Mouse (Mus musculus) cortical plate, adult 2 months (tissue): ENCODE data around the gene Ap5z1. TPM values are rescaled to one million over a fixed set of nuclear protein-coding genes. Genes with fewer than 3 reads are reported as not detected.

Source experiments
- H3K27ac ChIP-seq: fragments of 200-500 bp; 2 replicates; pipeline ENCODE4 v1.5.1; 2012; ENCODE audit warnings: low read length, control low read depth, inconsistent platforms; ENCODE audit not compliant: insufficient read depth
- H3K4me1 ChIP-seq: fragments of 200-500 bp; 2 replicates; pipeline ENCODE4 v1.6.1; 2011; ENCODE audit warnings: low read length; ENCODE audit not compliant: control insufficient read depth, insufficient read depth
- H3K4me3 ChIP-seq: fragments of 200-500 bp; 2 replicates; pipeline ENCODE4 v1.5.1; 2011; ENCODE audit warnings: mild to moderate bottlenecking, low read length, control low read depth; ENCODE audit not compliant: insufficient read depth
- CTCF ChIP-seq: fragments of 200-500 bp; IDR thresholded peaks from 2 replicates; pipeline ENCODE4 v1.5.1; 2011; ENCODE audit warnings: mild to moderate bottlenecking, control low read depth, low read length; ENCODE audit not compliant: insufficient read depth; ENCODE audit errors: extremely low read depth
- POLR2A ChIP-seq: fragments of 200-500 bp; IDR thresholded peaks from 2 replicates; pipeline ENCODE4 v1.6.1; 2011; ENCODE audit warnings: mild to moderate bottlenecking, low read length, control low read depth; ENCODE audit not compliant: insufficient read depth; ENCODE audit errors: extremely low read depth
- polyA plus RNA-seq: library from polyadenylated mRNA; depleted of rRNA; stranded (reverse); fragments of >200 nt; gene quantifications from 2 replicates; pipeline ENCODE4 v1.2.3, GENCODE M21; 2012

Gene Ap5z1
- polyA plus RNA-seq, 1 experiment = 32.5 TPM

GRCm38 (mm10) chr5:142438380-142438938, 25.3 kb upstream of the Ap5z1 start:
- no peak overlapping the region for H3K4me3 ChIP-seq
- H3K27ac ChIP-seq = no peak overlapping the region
- TF ChIP-seq POLR2A = no peak
- TF ChIP-seq CTCF = no peak
- H3K4me1 ChIP-seq = peaks cover 11% of the 10 kb centered on the region

- Histone ChIP-seq H3K4me3 (no peak overlapping the region), H3K27ac (peak overlapping the region; percentile 8; the same call in 1 of the 2 replicates), H3K4me1 (peaks cover 8% of the 10 kb centered on the region)
- no peak for TF ChIP-seq CTCF
- TF ChIP-seq POLR2A = no peak
Observed at GRCm38 (mm10) chr5:142439911-142440432, 23.8 kb upstream of the Ap5z1 start.

- Histone ChIP-seq H3K4me1 (peaks cover 8% of the 10 kb centered on the region), H3K27ac (peak overlapping the region; percentile 74), H3K4me3 (no peak overlapping the region)
- no peak for TF ChIP-seq CTCF
- TF ChIP-seq POLR2A = no peak
Observed at GRCm38 (mm10) chr5:142440451-142441147, 23.1 kb upstream of the Ap5z1 start.

GRCm38 (mm10) chr5:142441332-142442044, 22.3 kb upstream of the Ap5z1 start:
- no peak overlapping the region for H3K4me3 ChIP-seq
- TF ChIP-seq POLR2A = no peak
- no peak for TF ChIP-seq CTCF
- peaks cover 8% of the 10 kb centered on the region for H3K4me1 ChIP-seq
- peak overlapping the region; percentile 74 for H3K27ac ChIP-seq

- H3K4me3 ChIP-seq = no peak overlapping the region
- H3K4me1 ChIP-seq = peaks cover 8% of the 10 kb centered on the region
- TF ChIP-seq CTCF (no peak), POLR2A (no peak)
- no peak overlapping the region for H3K27ac ChIP-seq
Observed at GRCm38 (mm10) chr5:142442045-142442440, 21.7 kb upstream of the Ap5z1 start.

- Histone ChIP-seq H3K27ac (no peak overlapping the region), H3K4me1 (peaks cover 6% of the 10 kb centered on the region; the same call in 1 of the 2 replicates), H3K4me3 (no peak overlapping the region)
- TF ChIP-seq CTCF (no peak), POLR2A (no peak)
Observed at GRCm38 (mm10) chr5:142443514-142443913, 20.2 kb upstream of the Ap5z1 start.

- H3K4me1 ChIP-seq = peaks cover 6% of the 10 kb centered on the region; the same call in 1 of the 2 replicates
- H3K4me3 ChIP-seq = no peak overlapping the region
Observed at GRCm38 (mm10) chr5:142443994-142444393, 19.8 kb upstream of the Ap5z1 start.

GRCm38 (mm10) chr5:142444791-142445531, 18.8 kb upstream of the Ap5z1 start:
- no peak overlapping the region for H3K4me3 ChIP-seq
- no peak overlapping the region for H3K27ac ChIP-seq
- 0 out of 2 replicates have a peak, but pooled peaks cover 4% of the 10 kb centered on the region for H3K4me1 ChIP-seq
- TF ChIP-seq CTCF (no peak), POLR2A (no peak)

More at GRCm38 (mm10) chr5:142443994-142444393, 19.8 kb upstream of the Ap5z1 start:
- no peak overlapping the region for H3K27ac ChIP-seq
- TF ChIP-seq CTCF (no peak), POLR2A (no peak)

- Histone ChIP-seq H3K4me1 (0 out of 2 replicates have a peak, but pooled peaks cover 4% of the 10 kb centered on the region), H3K4me3 (no peak overlapping the region), H3K27ac (no peak overlapping the region)
- no peak for TF ChIP-seq CTCF
- TF ChIP-seq POLR2A = no peak
Observed at GRCm38 (mm10) chr5:142445709-142446108, 18.0 kb upstream of the Ap5z1 start.
